Comparison of ENCODE assay signal across 28 mouse cellular contexts in the genomic region with DNA sequence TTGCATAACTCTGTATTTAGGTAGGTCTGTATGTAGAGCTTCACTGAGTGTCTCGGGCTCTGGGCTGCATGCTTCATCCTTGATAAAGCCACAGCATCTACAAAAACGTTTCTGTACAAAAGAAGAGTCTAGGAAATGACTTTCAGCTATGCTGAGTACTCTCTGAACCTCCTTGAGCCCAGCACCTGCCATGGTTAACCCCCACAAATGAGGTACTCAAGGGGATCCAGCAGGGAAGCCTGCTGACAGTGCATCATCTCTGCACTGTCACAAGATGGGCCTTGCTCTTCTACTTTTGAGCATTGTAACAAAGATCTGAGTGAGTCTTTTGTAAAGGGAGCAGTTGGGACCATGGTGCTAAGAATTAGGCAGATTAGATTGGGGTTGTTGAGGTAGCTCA.
DNase-seq lines count a peak whose midpoint lies in the region; ATAC-seq and TF ChIP-seq lines count a peak whose summit lies in the region.
"Had no signal": no experiment of that assay in that cellular context is flagged by ENCODE, and none has a peak within 500 bp of the region (broad histone marks: within the 10 kb centered on the region; RNA-seq: fewer than 3 reads in every experiment).

No protein-coding gene starts in this region.

- TF ChIP-seq RAD21 in MEL (IDR thresholded peaks at IDR 0.05; ENCODE audit: low read depth, low read length): no peak

- 0 out of 2 replicates have a peak, but pooled peaks cover 10% of the 10 kb centered on the region for H3K36me3 ChIP-seq in kidney, postnatal 0 days (ENCODE audit: insufficient read depth, low read length)
- no peaks in the 10 kb centered on the region for H3K36me3 ChIP-seq in kidney, adult 2 months (ENCODE audit: control insufficient read depth, insufficient read depth, low read length)
- peaks cover 0 to 26% of the 10 kb centered on the region in 2 experiments; a peak in 3 of 4 replicates for H3K36me3 ChIP-seq in MEL (ENCODE audit: control insufficient read depth in 1 of 2, insufficient read depth in 2 of 2, low read length in 2 of 2)
- H3K36me3 ChIP-seq in liver, embryonic 14.5 days (replicated peaks; ENCODE audit: control insufficient read depth, insufficient read depth, low read depth): no peaks in the 10 kb centered on the region
- 0 out of 2 replicates have a peak, but pooled peaks cover 13% of the 10 kb centered on the region for H3K36me3 ChIP-seq in midbrain, postnatal 0 days (ENCODE audit: insufficient read depth, low read length)
- H3K36me3 ChIP-seq: embryonic facial prominence, embryonic 15.5 days had no signal

- DNase-seq in gastrocnemius, adult 2 months: no peak
- no peak for DNase-seq in gastrocnemius, adult 18-20 months (ENCODE audit: low spot score)
- DNase-seq in kidney, postnatal 0 days (ENCODE audit: low spot score): no peak
- DNase-seq in kidney, adult 2 months: no peak
- DNase-seq in MEL (ENCODE audit: low read depth, low spot score): no peak
- DNase-seq in liver, embryonic 14.5 days (ENCODE audit: low read depth in 3 of 3, low spot score in 3 of 3): no peak
- no peak for DNase-seq in midbrain, postnatal 0 days (ENCODE audit: low spot score)
- DNase-seq: adrenal gland, postnatal 14 days; cerebellum, adult 18-20 months; cerebellum, postnatal 10 days; gastrocnemius, postnatal 36 days; kidney, postnatal 36 days; lung, adult 18-20 months; lung, postnatal 4 days had no signal

- 72% methylated on average over 2 of the region's 2 CpGs for WGBS in kidney, postnatal 0 days
- 63% methylated on average over 2 of the region's 2 CpGs for whole genome bisulfite sequencing in kidney, adult 2 months
- 24% methylated on average over 2 of the region's 2 CpGs for WGBS in liver, embryonic 14.5 days (ENCODE audit: insufficient replicate concordance)
- 73% methylated on average over 2 of the region's 2 CpGs for WGBS in midbrain, postnatal 0 days

- no peak overlapping the region for H3K9ac ChIP-seq in kidney, postnatal 0 days (ENCODE audit: low read depth, low read length)
- H3K9ac ChIP-seq in MEL (ENCODE audit: control insufficient read depth, low read depth, low read length, poor library complexity, severe bottlenecking): no peak overlapping the region
- H3K9ac ChIP-seq in liver, embryonic 14.5 days (replicated peaks): peak overlapping the region; percentile 21; the same call in 1 of the 2 replicates
- H3K9ac ChIP-seq in midbrain, postnatal 0 days (replicated peaks; ENCODE audit: low read length, poor library complexity, severe bottlenecking): no peak overlapping the region
- H3K9ac ChIP-seq: embryonic facial prominence, embryonic 15.5 days; forebrain, embryonic 12.5 days; intestine, embryonic 15.5 days; limb, embryonic 12.5 days; midbrain, embryonic 12.5 days had no signal

- TF ChIP-seq POLR2A in kidney, adult 2 months (IDR thresholded peaks at IDR 0.05; ENCODE audit: low read depth, low read length): no peak
- TF ChIP-seq POLR2A in MEL (IDR thresholded peaks at IDR 0.05; ENCODE audit: control insufficient read depth in 1 of 2, insufficient read depth in 1 of 2, low read depth in 1 of 2, low read length in 2 of 2, poor library complexity in 1 of 2): no peak

- no peak overlapping the region for H3K4me2 ChIP-seq in kidney, postnatal 0 days (ENCODE audit: low read length)
- H3K4me2 ChIP-seq in liver, embryonic 14.5 days (ENCODE audit: low read depth): 0 out of 2 replicates have a peak overlapping the region, but pooled peaks have one; percentile 75
- H3K4me2 ChIP-seq in midbrain, postnatal 0 days (ENCODE audit: low read depth, low read length, poor library complexity, severe bottlenecking): no peak overlapping the region
- H3K4me2 ChIP-seq: embryonic facial prominence, embryonic 15.5 days; forebrain, embryonic 12.5 days; intestine, embryonic 15.5 days; limb, embryonic 12.5 days; midbrain, embryonic 12.5 days had no signal

- H3K4me3 ChIP-seq in gastrocnemius, adult 2 months: no peak overlapping the region
- no peak overlapping the region for H3K4me3 ChIP-seq in kidney, postnatal 0 days (replicated peaks; ENCODE audit: low read depth, low read length)
- no peak overlapping the region for H3K4me3 ChIP-seq in kidney, adult 2 months (ENCODE audit: insufficient read depth, low read depth, low read length)
- H3K4me3 ChIP-seq in MEL (ENCODE audit: control insufficient read depth in 1 of 2, insufficient read depth in 1 of 2, low read depth in 2 of 2, low read length in 2 of 2): no peak overlapping the region
- H3K4me3 ChIP-seq in liver, embryonic 14.5 days (ENCODE audit: insufficient read depth in 1 of 2, low read depth in 2 of 2, low read length in 2 of 2): no peak overlapping the region
- no peak overlapping the region for H3K4me3 ChIP-seq in midbrain, postnatal 0 days (ENCODE audit: low read depth, low read length)
- H3K4me3 ChIP-seq: embryonic facial prominence, embryonic 10.5 days; embryonic facial prominence, embryonic 15.5 days; forebrain, embryonic 12.5 days; intestine, embryonic 15.5 days; layer of hippocampus, adult 2 months; left cerebral cortex, adult 2 months; limb, embryonic 12.5 days; midbrain, embryonic 12.5 days had no signal

- intact Hi-C loops in gastrocnemius, adult 2 months (cut with DNase I): no loop called here

- no peak for ATAC-seq in kidney, postnatal 0 days (replicated peaks; ENCODE audit: low FRiP score, low read depth)
- ATAC-seq in liver, embryonic 14.5 days (ENCODE audit: insufficient read depth): no peak
- no peak for ATAC-seq in midbrain, postnatal 0 days (ENCODE audit: low FRiP score)
- no peak for ATAC-seq in frontal cortex, adult (ENCODE audit: low TSS enrichment)
- ATAC-seq: hindbrain, embryonic 16.5 days; intestine, embryonic 15.5 days; lung, postnatal 0 days; Patski had no signal

- TF ChIP-seq EP300 in MEL (IDR thresholded peaks at IDR 0.05; ENCODE audit: low read depth in 1 of 2, low read length in 2 of 2): no peak
- no peak for TF ChIP-seq EP300 in liver, embryonic 14.5 days (IDR thresholded peaks at IDR 0.05; ENCODE audit: low read depth)

- TF ChIP-seq CTCF in gastrocnemius, adult 2 months (IDR thresholded peaks at IDR 0.05): no peak
- no peak for TF ChIP-seq CTCF in kidney, postnatal 0 days (IDR thresholded peaks at IDR 0.05; ENCODE audit: low read depth)
- no peak for TF ChIP-seq CTCF in kidney, adult 2 months (conservative IDR thresholded peaks at IDR 0.05; ENCODE audit: insufficient read depth, insufficient read length, low read depth, low read length)
- no peak for TF ChIP-seq CTCF in MEL (IDR thresholded peaks at IDR 0.05 in 2 of 3, conservative IDR thresholded peaks at IDR 0.05 in 1 of 3; ENCODE audit: control insufficient read depth in 1 of 3, insufficient read depth in 1 of 3, low read depth in 2 of 3, low read length in 3 of 3, poor library complexity in 1 of 3, severe bottlenecking in 1 of 3)
- no peak for TF ChIP-seq CTCF in liver, embryonic 14.5 days (IDR thresholded peaks at IDR 0.05; ENCODE audit: low read depth)
- no peak for TF ChIP-seq CTCF in midbrain, postnatal 0 days (IDR thresholded peaks at IDR 0.05)

- peak overlapping the region; percentile 75; the same call in 1 of the 2 replicates for H3K27ac ChIP-seq in gastrocnemius, adult 2 months
- H3K27ac ChIP-seq in kidney, postnatal 0 days: peak overlapping the region; percentile 67; the same call in 1 of the 2 replicates
- H3K27ac ChIP-seq in kidney, adult 2 months (ENCODE audit: insufficient read depth, low read depth, low read length): no peak overlapping the region
- H3K27ac ChIP-seq in MEL (ENCODE audit: control insufficient read depth, low read depth, low read length): peak overlapping the region; percentile 53
- H3K27ac ChIP-seq in liver, embryonic 14.5 days: peak overlapping the region; percentile 91
- no peak overlapping the region for H3K27ac ChIP-seq in midbrain, postnatal 0 days (ENCODE audit: low read depth, low read length)
- H3K27ac ChIP-seq: embryonic facial prominence, embryonic 10.5 days; embryonic facial prominence, embryonic 15.5 days; forebrain, embryonic 12.5 days; layer of hippocampus, adult 2 months; left cerebral cortex, adult 2 months; limb, embryonic 12.5 days; midbrain, embryonic 12.5 days had no signal

- H3K79me2 ChIP-seq in MEL (ENCODE audit: control insufficient read depth, insufficient read depth, low read length, poor library complexity): no peaks in the 10 kb centered on the region

- H3K9me3 ChIP-seq in kidney, postnatal 0 days (replicated peaks; ENCODE audit: low read length): no peaks in the 10 kb centered on the region
- no peaks in the 10 kb centered on the region for H3K9me3 ChIP-seq in MEL (replicated peaks; ENCODE audit: insufficient read depth, low read length)
- H3K9me3 ChIP-seq in liver, embryonic 14.5 days (ENCODE audit: control insufficient read depth, low read length): no peaks in the 10 kb centered on the region
- H3K9me3 ChIP-seq in midbrain, postnatal 0 days (ENCODE audit: low read length): no peaks in the 10 kb centered on the region
- H3K9me3 ChIP-seq: embryonic facial prominence, embryonic 10.5 days; embryonic facial prominence, embryonic 15.5 days; forebrain, embryonic 12.5 days; G1E; intestine, embryonic 15.5 days; megakaryocyte, embryonic 14.5 days; midbrain, embryonic 12.5 days had no signal

- no peaks in the 10 kb centered on the region for H3K27me3 ChIP-seq in kidney, postnatal 0 days (ENCODE audit: insufficient read depth, low read length)
- H3K27me3 ChIP-seq in kidney, adult 2 months (replicated peaks; ENCODE audit: control insufficient read depth, insufficient read depth, low read length): no peaks in the 10 kb centered on the region
- no peaks in the 10 kb centered on the region for H3K27me3 ChIP-seq in MEL (ENCODE audit: control insufficient read depth in 1 of 2, insufficient read depth in 2 of 2, low read length in 2 of 2)
- no peaks in the 10 kb centered on the region for H3K27me3 ChIP-seq in liver, embryonic 14.5 days (ENCODE audit: control insufficient read depth, insufficient read depth, low read length)
- no peaks in the 10 kb centered on the region for H3K27me3 ChIP-seq in midbrain, postnatal 0 days (ENCODE audit: insufficient read depth, low read length)
- H3K27me3 ChIP-seq: embryonic facial prominence, embryonic 15.5 days; forebrain, embryonic 12.5 days; intestine, embryonic 15.5 days; limb, embryonic 12.5 days; megakaryocyte, embryonic 14.5 days; midbrain, embryonic 12.5 days; Patski had no signal

- H3K4me1 ChIP-seq in kidney, postnatal 0 days (replicated peaks; ENCODE audit: insufficient read depth, low read length): peaks cover 29% of the 10 kb centered on the region
- H3K4me1 ChIP-seq in kidney, adult 2 months (ENCODE audit: control insufficient read depth, insufficient read depth, low read length): peaks cover 39% of the 10 kb centered on the region
- peaks cover 15 to 33% of the 10 kb centered on the region in 2 experiments for H3K4me1 ChIP-seq in MEL (ENCODE audit: control insufficient read depth in 1 of 2, insufficient read depth in 2 of 2, low read length in 2 of 2)
- H3K4me1 ChIP-seq in liver, embryonic 14.5 days (replicated peaks; ENCODE audit: control insufficient read depth in 2 of 2, insufficient read depth in 2 of 2, low read length in 1 of 2): peaks cover 43 to 59% of the 10 kb centered on the region in 2 experiments
- no peaks in the 10 kb centered on the region for H3K4me1 ChIP-seq in midbrain, postnatal 0 days (ENCODE audit: insufficient read depth, low read length)

TF ChIP-seq in MEL, 35 proteins besides CTCF, POLR2A, EP300 and RAD21 (continues in another document):
- TF ChIP-seq UBTF (IDR thresholded peaks at IDR 0.05; ENCODE audit: borderline replicate concordance, insufficient read depth, low read depth, low read length) (no peak), JUND (IDR thresholded peaks at IDR 0.05; ENCODE audit: low read depth, low read length) (no peak)

Comparison
In these comparisons a context has a peak if more than half of its experiments do, and no peak if none do; other contexts are left out.
1. H3K27ac ChIP-seq: peak in gastrocnemius, adult 2 months (single experiment), kidney, postnatal 0 days (single experiment), MEL (single experiment) and liver, embryonic 14.5 days (single experiment); none in kidney, adult 2 months (single experiment) and midbrain, postnatal 0 days (single experiment).